Mouse (Mus musculus): ENCODE measurements around the gene Aqr. TPM values are rescaled to one million over a fixed set of nuclear protein-coding genes. Genes with fewer than 3 reads are reported as not detected.
"Not testable (repeated sequence)": the region's sequence is repeated elsewhere in the genome, so short reads cannot be mapped to it uniquely, and the experiment has no call there.

Aqr gene
- 51.5 and 57.1 TPM in 2 replicates for polyA plus RNA-seq (2014; fragmentation: Nextera tagmentation; extraction: Ambion mirVana)

- H3K4me1 ChIP-seq (ENCODE audit: control insufficient read depth, insufficient read depth, low read length); H3K27ac ChIP-seq (ENCODE audit: low read depth, low read length); H3K36me3 ChIP-seq (ENCODE audit: control insufficient read depth, insufficient read depth, low read length); H3K27me3 ChIP-seq (replicated peaks; ENCODE audit: control insufficient read depth, insufficient read depth, low read length); H3K4me2 ChIP-seq (ENCODE audit: low read length); H3K9me3 ChIP-seq (replicated peaks; ENCODE audit: control insufficient read depth, low read length); H3K9ac ChIP-seq (ENCODE audit: low read length); DNase-seq (ENCODE audit: low spot score); ATAC-seq; H3K4me3 ChIP-seq (ENCODE audit: low read depth, low read length): not testable (repeated sequence)
- 83% methylated on average over 1 of the region's 6 CpGs for WGBS
These were observed at the start of gene Aqr for GRCm38 (mm10) chr2:114186924-114187323. Aqr (minus strand) TSS chr2:114187024.

DNA sequence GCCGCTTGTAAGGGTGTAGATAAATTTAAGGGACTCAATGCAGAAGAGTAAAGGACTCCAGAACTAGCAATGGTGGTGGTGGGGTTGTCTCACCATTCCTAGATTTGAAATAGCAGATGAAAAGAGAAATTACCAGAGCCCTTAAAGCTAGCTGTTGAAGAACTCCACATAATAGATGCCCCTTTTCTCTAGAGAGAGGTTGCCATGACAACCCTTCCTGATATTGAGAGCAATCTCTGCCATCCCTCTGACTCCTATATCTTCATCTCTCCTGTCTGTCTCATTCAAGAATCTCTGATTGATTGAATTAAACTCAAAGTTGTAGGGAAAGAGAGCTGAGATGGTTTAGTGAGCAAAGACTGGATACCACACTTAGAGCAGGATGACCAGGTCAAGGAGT, 49.7 kb upstream of the Aqr start:
- H3K9me3 ChIP-seq (replicated peaks; ENCODE audit: control insufficient read depth, low read length), result no peaks in the 10 kb centered on the region

DNA sequence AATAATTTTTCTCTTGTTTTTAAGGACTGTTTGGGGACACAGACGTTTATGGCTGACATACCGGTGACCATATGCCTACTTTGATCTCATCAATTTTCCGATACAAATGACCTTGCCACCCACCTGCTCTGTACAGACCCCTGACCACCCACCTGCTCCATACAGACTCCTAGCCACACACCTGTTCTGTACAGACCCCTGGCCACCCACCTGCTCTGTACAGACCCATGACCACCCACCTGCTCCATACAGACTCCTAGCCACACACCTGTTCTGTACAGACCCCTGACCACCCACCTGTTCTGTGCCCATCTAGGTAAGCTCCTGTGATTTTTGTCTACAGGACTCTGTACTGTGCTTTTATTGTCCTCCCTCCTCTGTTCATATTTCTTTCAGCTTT, 48.8 kb upstream of the Aqr start:
- Histone ChIP-seq H3K4me1 (ENCODE audit: control insufficient read depth, insufficient read depth, low read length) (no peaks in the 10 kb centered on the region), H3K4me3 (ENCODE audit: low read depth, low read length) (no peak overlapping the region), H3K9me3 (replicated peaks; ENCODE audit: control insufficient read depth, low read length) (no peaks in the 10 kb centered on the region), H3K27ac (ENCODE audit: low read depth, low read length) (no peak overlapping the region), H3K27me3 (replicated peaks; ENCODE audit: control insufficient read depth, insufficient read depth, low read length) (no peaks in the 10 kb centered on the region), H3K36me3 (ENCODE audit: control insufficient read depth, insufficient read depth, low read length) (no peaks in the 10 kb centered on the region), H3K9ac (ENCODE audit: low read length) (no peak overlapping the region), H3K4me2 (ENCODE audit: low read length) (no peak overlapping the region)
- 90% methylated on average over 3 of the region's 3 CpGs for WGBS
- no peak for DNase-seq (ENCODE audit: low spot score)
- ATAC-seq, result no peak

More for the DNA sequence above, 49.7 kb upstream of the Aqr start:
- H3K27me3 ChIP-seq (replicated peaks; ENCODE audit: control insufficient read depth, insufficient read depth, low read length), result no peaks in the 10 kb centered on the region
- H3K27ac ChIP-seq (ENCODE audit: low read depth, low read length), result no peak overlapping the region
- no peak overlapping the region for H3K4me3 ChIP-seq (ENCODE audit: low read depth, low read length)
- H3K9ac ChIP-seq (ENCODE audit: low read length), result no peak overlapping the region
- H3K4me1 ChIP-seq (ENCODE audit: control insufficient read depth, insufficient read depth, low read length), result no peaks in the 10 kb centered on the region
- WGBS, result 78% methylated on average over 1 of the region's 1 CpGs
- no peak for ATAC-seq
- DNase-seq (ENCODE audit: low spot score), result peak; percentile 41
- no peak overlapping the region for H3K4me2 ChIP-seq (ENCODE audit: low read length)
- H3K36me3 ChIP-seq (ENCODE audit: control insufficient read depth, insufficient read depth, low read length), result no peaks in the 10 kb centered on the region

DNA sequence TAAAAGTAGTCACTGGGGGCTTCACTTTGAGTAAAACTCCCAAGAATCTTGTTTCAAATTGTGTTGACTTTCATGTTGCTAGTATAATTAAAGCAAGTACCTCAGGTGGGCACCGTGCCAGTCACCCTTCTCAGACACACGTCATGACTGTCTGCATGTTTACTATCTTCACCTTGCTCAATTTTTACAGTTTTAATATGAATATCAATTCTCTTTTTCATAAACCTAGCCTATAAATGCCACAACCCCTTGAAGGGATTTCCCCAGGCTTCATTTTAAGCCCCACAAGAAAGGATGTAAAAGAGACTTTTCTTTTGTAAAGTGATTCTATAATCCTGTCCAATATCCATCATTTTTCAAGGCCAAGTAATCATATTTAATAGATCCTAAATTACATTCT, 44.4 kb upstream of the Aqr start:
- H3K9me3 ChIP-seq (replicated peaks; ENCODE audit: control insufficient read depth, low read length), result no peaks in the 10 kb centered on the region
- no peaks in the 10 kb centered on the region for H3K4me1 ChIP-seq (ENCODE audit: control insufficient read depth, insufficient read depth, low read length)
- H3K4me3 ChIP-seq (ENCODE audit: low read depth, low read length), result no peak overlapping the region
- no peaks in the 10 kb centered on the region for H3K27me3 ChIP-seq (replicated peaks; ENCODE audit: control insufficient read depth, insufficient read depth, low read length)
- no peak overlapping the region for H3K4me2 ChIP-seq (ENCODE audit: low read length)
- DNase-seq (ENCODE audit: low spot score) (no peak), ATAC-seq (no peak)
- 71% methylated on average over 2 of the region's 2 CpGs for WGBS
- no peak overlapping the region for H3K9ac ChIP-seq (ENCODE audit: low read length)
- no peak overlapping the region for H3K27ac ChIP-seq (ENCODE audit: low read depth, low read length)
- H3K36me3 ChIP-seq (ENCODE audit: control insufficient read depth, insufficient read depth, low read length), result no peaks in the 10 kb centered on the region

GRCm38 (mm10) chr2:114228672-114229071, 41.8 kb upstream of the Aqr start:
- no peaks in the 10 kb centered on the region for H3K4me1 ChIP-seq (ENCODE audit: control insufficient read depth, insufficient read depth, low read length)
- no peak overlapping the region for H3K9ac ChIP-seq (ENCODE audit: low read length)
- H3K36me3 ChIP-seq (ENCODE audit: control insufficient read depth, insufficient read depth, low read length), result no peaks in the 10 kb centered on the region
- DNase-seq (ENCODE audit: low spot score) (peak; percentile 69), ATAC-seq (peak; percentile 70; the same call in 1 of the 2 replicates)
- no peaks in the 10 kb centered on the region for H3K9me3 ChIP-seq (replicated peaks; ENCODE audit: control insufficient read depth, low read length)
- no peak overlapping the region for H3K27ac ChIP-seq (ENCODE audit: low read depth, low read length)
- H3K4me3 ChIP-seq (ENCODE audit: low read depth, low read length), result no peak overlapping the region
- 77% methylated on average over 2 of the region's 2 CpGs for WGBS
- no peak overlapping the region for H3K4me2 ChIP-seq (ENCODE audit: low read length)
- H3K27me3 ChIP-seq (replicated peaks; ENCODE audit: control insufficient read depth, insufficient read depth, low read length), result no peaks in the 10 kb centered on the region

- WGBS, result 72% methylated on average over 6 of the region's 6 CpGs
These were observed 18.2 kb upstream of the Aqr start for GRCm38 (mm10) chr2:114205036-114205435.

DNA sequence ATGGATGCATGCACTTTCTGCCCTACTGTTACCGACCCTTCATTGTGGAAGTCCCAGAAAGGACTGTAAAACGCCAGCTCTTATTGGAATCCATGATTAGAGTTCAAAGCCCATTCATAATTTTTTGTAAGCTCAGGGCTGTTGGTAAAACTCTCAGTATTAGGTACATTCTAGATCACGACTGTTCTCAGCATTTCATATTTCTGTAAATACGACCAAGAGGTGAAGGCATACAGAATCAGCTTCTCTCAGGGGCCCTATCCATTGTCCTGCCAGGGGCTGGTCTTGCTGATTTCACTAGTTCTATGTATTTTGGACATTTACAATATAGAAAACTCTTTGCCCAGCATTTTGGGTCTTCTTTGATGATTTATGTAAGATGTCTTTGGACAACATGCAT, 14.8 kb upstream of the Aqr start:
- Histone ChIP-seq H3K27me3 (replicated peaks; ENCODE audit: control insufficient read depth, insufficient read depth, low read length) (no peaks in the 10 kb centered on the region), H3K9me3 (replicated peaks; ENCODE audit: control insufficient read depth, low read length) (no peaks in the 10 kb centered on the region), H3K9ac (ENCODE audit: low read length) (peak overlapping the region; percentile 82), H3K36me3 (ENCODE audit: control insufficient read depth, insufficient read depth, low read length) (peaks cover 7% of the 10 kb centered on the region; the same call in 1 of the 2 replicates), H3K27ac (ENCODE audit: low read depth, low read length) (peak overlapping the region; percentile 40; the same call in 1 of the 2 replicates), H3K4me1 (ENCODE audit: control insufficient read depth, insufficient read depth, low read length) (peaks cover 17% of the 10 kb centered on the region), H3K4me2 (ENCODE audit: low read length) (peak overlapping the region; percentile 80), H3K4me3 (ENCODE audit: low read depth, low read length) (peak overlapping the region; percentile 61)
- DNase-seq (ENCODE audit: low spot score) (no peak), ATAC-seq (no peak; the same call in 1 of the 2 replicates)
- WGBS, result 37% methylated on average over 4 of the region's 4 CpGs

More at GRCm38 (mm10) chr2:114205036-114205435, 18.2 kb upstream of the Aqr start:
- ATAC-seq (no peak), DNase-seq (ENCODE audit: low spot score) (no peak)
- Histone ChIP-seq H3K36me3 (ENCODE audit: control insufficient read depth, insufficient read depth, low read length) (no peaks in the 10 kb centered on the region), H3K4me3 (ENCODE audit: low read depth, low read length) (no peak overlapping the region), H3K4me1 (ENCODE audit: control insufficient read depth, insufficient read depth, low read length) (peaks cover 9% of the 10 kb centered on the region), H3K9ac (ENCODE audit: low read length) (no peak overlapping the region), H3K9me3 (replicated peaks; ENCODE audit: control insufficient read depth, low read length) (no peaks in the 10 kb centered on the region), H3K27ac (ENCODE audit: low read depth, low read length) (no peak overlapping the region), H3K27me3 (replicated peaks; ENCODE audit: control insufficient read depth, insufficient read depth, low read length) (no peaks in the 10 kb centered on the region), H3K4me2 (ENCODE audit: low read length) (no peak overlapping the region)

DNA sequence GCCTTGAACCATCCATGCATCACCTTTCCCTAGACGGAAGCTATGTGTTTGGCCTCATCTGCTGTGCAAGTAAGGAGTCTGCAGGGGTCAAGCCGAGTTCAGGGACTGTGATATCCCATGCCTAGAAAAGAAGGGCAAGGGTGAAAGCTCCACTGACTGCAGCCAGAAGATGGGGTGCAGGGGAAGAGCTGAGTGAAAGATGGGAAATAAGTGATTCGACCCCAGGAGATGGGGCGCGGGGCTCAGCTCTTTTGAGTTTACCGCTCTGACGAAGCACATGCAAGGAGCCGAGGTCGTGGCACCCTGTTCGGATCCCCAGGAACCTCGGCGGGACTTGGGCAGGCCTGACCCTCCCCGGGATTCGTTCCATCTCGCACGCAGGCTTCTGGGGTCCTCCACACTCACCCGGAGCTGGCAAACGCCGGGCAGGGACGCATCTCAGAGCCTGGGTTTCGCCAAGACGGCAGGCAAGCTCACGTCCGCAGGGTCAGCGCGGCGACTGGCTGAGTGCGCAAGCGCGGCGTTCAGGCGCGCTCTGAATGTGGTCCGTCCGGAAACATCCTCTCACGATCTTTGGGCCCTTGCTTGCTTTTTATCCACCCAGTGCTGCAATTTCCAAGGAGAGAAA, 14.2 kb upstream of the Aqr start, which contains the start of gene Zfp770:
Zfp770 (minus strand) TSS at position 538 of the 628 bp plus-strand sequence.
- Histone ChIP-seq H3K4me1 (ENCODE audit: control insufficient read depth, insufficient read depth, low read length) (peaks cover 17% of the 10 kb centered on the region), H3K36me3 (ENCODE audit: control insufficient read depth, insufficient read depth, low read length) (peaks cover 11% of the 10 kb centered on the region; the same call in 1 of the 2 replicates), H3K9me3 (replicated peaks; ENCODE audit: control insufficient read depth, low read length) (no peaks in the 10 kb centered on the region), H3K27me3 (replicated peaks; ENCODE audit: control insufficient read depth, insufficient read depth, low read length) (no peaks in the 10 kb centered on the region), H3K4me2 (ENCODE audit: low read length) (peak within 1 kb of the TSS; percentile 80), H3K27ac (ENCODE audit: low read depth, low read length) (peak within 1 kb of the TSS; percentile 40; the same call in 1 of the 2 replicates), H3K4me3 (ENCODE audit: low read depth, low read length) (peak within 1 kb of the TSS; percentile 61), H3K9ac (ENCODE audit: low read length) (peak within 1 kb of the TSS; percentile 82)
- under 1% methylated on average over 36 of the region's 36 CpGs for WGBS
- peak; percentile 87 for DNase-seq (ENCODE audit: low spot score)
- peak; percentile 98 for ATAC-seq

- ATAC-seq, result no peak
These were observed 9.6 kb upstream of the Aqr start for GRCm38 (mm10) chr2:114196421-114196820.

More at GRCm38 (mm10) chr2:114196421-114196820, 9.6 kb upstream of the Aqr start:
- Histone ChIP-seq H3K27me3 (replicated peaks; ENCODE audit: control insufficient read depth, insufficient read depth, low read length) (no peaks in the 10 kb centered on the region), H3K9me3 (replicated peaks; ENCODE audit: control insufficient read depth, low read length) (no peaks in the 10 kb centered on the region), H3K27ac (ENCODE audit: low read depth, low read length) (no peak overlapping the region), H3K36me3 (ENCODE audit: control insufficient read depth, insufficient read depth, low read length) (peaks cover 26% of the 10 kb centered on the region; the same call in 1 of the 2 replicates), H3K9ac (ENCODE audit: low read length) (no peak overlapping the region), H3K4me1 (ENCODE audit: control insufficient read depth, insufficient read depth, low read length) (peaks cover 14% of the 10 kb centered on the region), H3K4me2 (ENCODE audit: low read length) (no peak overlapping the region), H3K4me3 (ENCODE audit: low read depth, low read length) (no peak overlapping the region)
- 82% methylated on average over 5 of the region's 5 CpGs for WGBS
- no peak for DNase-seq (ENCODE audit: low spot score)
